Mouse (Mus musculus) cerebellum, postnatal 36 days (tissue): ENCODE results near the gene Erich3.

ENCODE experiments used
- DNase-seq, 2 experiments: peaks; one replicate each; pipeline ENCODE4 v3.0.0; 2021 to 2022; ENCODE audit warnings: mixed read lengths in 2 of 2

The Erich3 gene

DNA sequence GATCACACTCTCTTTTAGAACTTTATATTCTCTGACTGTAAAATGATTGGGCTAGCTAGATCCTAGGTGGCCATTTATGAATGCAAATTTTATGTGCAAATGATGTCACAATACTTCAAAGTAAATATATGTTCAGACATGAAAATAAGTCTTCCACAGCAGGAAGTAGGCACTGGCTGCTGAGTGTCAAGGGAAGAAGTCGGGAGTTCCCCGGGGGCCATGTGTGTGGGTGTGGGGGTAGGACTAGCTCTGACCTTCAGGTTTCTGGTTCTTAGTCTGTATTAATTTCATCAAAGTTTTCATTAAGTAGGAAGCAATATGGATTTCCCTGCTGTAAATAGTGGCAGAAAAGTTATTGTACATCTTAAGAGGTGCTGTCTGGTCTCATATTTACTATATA is 20.0 kb downstream of the Erich3 start:
- no peak for DNase-seq

DNA sequence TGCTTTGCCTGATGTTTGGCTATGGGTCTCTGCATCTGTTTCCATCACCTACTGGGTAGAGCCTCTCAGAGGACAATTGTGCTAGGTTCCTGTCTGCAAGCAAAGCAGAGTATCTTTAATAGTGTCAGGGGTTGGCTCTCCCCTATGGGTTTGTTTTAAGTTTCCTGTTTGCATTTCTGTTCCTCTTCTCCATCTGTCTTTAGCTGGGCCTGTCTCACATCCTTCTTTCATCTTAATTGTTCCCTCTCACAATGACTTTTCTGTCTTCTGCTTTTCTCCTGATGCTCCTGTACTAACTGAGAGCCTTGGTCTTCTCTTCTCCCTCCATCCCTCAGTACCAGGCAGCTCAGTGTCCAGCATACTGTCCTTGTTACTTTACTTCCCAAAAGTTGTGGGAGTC is 26.6 kb downstream of the Erich3 start:
- no peak for DNase-seq

GRCm38 (mm10) chr3:154691897-154692571 is 28.4 kb downstream of the Erich3 start:
- DNase-seq: peak; percentile 71 to 77

DNA sequence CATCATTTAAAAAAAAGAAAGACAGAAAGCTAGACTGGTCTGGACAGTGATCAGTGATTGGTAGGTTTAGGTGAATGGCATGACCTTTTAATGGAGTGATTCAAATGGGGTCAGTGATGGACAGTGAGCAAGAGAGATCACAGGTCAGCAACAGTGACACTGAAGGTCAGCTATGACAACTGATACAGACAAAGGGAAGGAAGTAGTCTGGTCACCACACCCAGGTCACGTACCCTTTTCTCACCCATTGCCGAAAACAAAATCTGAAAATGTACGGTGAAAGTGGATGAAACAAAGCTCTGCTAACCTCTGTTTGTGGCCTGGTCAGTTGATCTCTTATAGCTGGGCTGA is 28.9 kb downstream of the Erich3 start:
- DNase-seq: no peak

DNA sequence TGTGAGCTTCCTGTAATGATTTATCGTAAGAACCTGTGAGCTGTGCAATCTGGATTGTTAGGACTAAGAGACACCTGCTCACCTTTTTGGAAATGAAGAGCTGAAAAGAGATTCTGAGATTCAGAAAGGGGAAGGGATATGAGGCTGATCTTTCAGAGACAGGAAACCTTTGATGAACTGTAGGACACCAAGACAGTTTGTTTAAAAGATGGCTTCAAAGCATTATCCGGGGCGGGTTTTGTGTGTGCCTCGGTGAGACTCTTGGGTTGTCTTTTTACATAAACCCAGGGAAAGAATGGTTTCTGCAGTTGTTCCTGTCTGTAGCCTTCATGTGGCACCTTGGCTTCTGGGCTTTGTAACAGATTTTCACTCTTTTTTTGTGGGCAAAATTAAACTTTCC is 30.2 kb downstream of the Erich3 start:
- no peak for DNase-seq

- no peak for DNase-seq
Measured at GRCm38 (mm10) chr3:154696611-154697010, 33.0 kb downstream of the Erich3 start.

- no peak for DNase-seq
Measured at GRCm38 (mm10) chr3:154698907-154699306, 35.2 kb downstream of the Erich3 start.

DNA sequence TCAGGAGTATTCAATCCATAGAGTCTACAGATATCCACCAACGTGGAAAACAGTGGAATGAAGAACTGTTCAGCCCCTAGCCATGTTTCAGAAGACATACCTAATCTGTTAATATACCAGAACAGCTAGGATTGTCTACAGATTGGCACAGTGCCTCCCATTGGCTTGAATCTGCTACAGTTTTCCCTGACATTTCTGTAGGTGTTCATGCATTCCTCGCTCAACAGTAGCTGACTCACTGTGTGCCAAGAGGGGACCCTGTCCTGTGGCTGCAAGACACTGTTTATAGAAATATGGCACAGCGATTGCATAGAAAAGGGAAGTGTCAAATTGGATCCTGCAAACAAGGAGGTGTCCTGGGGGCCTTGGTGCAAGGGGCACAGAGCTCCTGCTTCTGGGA is 36.6 kb downstream of the Erich3 start:
- DNase-seq: no peak

- no peak for DNase-seq
Measured at GRCm38 (mm10) chr3:154700735-154701134, 37.1 kb downstream of the Erich3 start.

GRCm38 (mm10) chr3:154704755-154705154 is 41.1 kb downstream of the Erich3 start:
- DNase-seq: no peak

GRCm38 (mm10) chr3:154708150-154708549 is 44.5 kb downstream of the Erich3 start:
- no peak for DNase-seq

DNA sequence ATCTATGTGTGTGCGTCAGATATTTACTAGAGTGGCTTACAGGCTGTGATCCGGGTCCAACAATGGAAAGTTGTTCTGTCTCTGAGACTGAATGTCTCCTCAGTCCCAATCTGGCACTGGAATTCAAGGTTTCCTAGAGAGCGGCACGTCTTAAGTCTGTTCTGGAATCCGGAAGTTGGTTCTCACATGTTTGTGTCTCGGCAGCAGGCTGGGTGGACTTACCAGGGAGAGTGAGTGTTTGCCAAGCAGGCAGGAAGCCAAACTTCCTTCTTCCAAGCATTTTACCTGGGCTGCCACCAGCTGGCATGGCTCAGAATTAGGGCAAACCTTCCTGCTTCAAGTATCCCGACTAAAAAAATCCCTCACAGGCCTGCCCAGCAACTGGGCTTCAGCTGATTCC is 59.5 kb downstream of the Erich3 start:
- DNase-seq: peak; percentile 71 to 73

DNA sequence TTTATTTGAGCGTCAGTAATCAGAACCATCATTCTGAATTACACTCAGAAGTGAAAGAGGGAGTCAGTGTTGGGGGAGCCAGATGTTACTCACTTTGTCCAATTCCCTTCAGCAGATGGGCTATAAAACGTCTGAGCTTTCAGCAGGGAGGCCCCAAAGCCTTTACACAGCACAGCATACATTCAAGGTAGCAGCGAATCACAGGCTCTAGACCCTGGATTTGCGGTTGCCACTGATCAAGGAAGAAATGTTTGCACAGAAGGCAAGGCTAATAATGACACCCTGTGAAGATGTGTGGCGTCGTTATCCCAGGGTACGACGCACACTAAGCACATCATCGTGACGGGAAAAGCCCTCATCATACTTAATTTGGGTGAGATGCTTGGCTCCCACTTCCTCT is 67.8 kb downstream of the Erich3 start:
- no peak for DNase-seq

GRCm38 (mm10) chr3:154741496-154741895 is 77.8 kb downstream of the Erich3 start:
- DNase-seq: no peak

DNA sequence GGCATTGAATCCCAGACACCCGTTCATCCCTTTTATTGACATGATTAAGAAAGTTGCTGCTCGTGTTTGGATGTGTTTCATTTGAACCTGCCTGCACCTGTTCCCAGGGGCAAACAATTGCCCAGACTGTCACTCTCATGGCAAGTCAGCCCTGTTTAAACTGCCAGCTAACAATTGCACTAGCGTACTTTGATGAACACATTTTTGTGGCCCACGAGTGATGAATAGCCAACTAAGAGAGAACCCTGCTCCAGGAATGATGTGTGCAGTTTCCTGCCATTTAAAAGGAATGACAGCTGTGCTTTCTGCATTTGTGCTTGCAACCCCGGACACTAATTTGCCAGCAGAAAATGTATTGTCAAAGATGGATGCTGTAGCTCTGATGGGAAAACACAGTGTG is 79.3 kb downstream of the Erich3 start:
- DNase-seq: no peak

DNA sequence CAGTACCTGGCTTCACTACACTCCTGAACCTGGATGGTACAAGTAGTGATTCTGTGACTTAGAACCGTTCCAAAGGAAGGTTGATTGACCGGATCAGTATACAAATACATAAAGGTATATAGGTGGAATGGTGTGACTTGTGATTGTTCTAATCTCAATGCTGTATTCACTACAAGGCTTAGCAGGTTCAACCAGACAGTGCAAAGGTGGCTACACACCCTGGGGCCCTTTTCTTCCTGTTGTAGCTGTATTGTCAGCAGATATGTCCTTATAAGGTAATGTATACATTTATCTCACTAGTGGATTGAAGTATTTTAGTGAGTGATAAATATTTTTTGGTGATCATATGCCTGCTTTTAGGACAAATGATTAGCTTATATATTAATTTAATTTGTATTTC is 80.7 kb downstream of the Erich3 start:
- DNase-seq: no peak

DNA sequence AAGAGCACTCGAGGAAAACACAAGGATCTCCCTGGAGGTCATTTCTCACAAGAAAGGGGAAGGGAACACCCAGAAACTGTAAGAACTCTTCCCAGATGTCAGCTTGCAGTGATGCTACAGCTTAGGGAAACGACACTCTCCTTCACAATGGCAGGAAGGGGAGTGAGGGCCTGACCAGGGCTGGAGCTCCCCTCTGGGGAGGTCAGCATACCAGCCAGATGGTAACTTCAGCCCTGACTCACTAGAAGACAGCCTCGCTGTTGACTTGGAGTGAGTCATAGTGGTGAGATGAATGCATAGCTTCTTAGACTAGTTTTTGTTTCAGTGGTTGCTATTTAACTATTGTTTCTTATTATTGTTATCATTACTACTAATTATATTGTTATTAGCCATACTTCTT is 90.8 kb downstream of the Erich3 start:
- DNase-seq: no peak

DNA sequence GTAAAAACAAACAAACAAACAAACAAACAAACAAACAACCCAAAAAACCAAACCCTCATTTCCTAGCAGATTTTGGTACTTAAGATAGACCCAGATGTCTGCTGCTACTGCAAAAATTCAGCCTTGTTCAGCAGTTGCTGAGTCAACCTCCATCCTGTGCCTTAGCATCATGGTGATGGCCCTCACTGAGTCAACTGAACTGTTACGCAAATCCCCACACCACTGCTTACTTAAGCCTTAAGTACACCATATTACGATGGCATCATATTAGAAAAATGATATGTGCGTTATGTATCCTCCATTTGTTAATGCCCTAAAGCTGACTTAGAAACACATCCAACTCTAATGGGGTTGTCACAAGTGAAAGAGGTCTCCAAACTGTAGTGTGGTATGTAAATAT is 91.6 kb downstream of the Erich3 start:
- DNase-seq: no peak

GRCm38 (mm10) chr3:154758089-154758488 is 94.4 kb downstream of the Erich3 start:
- no peak for DNase-seq

DNA sequence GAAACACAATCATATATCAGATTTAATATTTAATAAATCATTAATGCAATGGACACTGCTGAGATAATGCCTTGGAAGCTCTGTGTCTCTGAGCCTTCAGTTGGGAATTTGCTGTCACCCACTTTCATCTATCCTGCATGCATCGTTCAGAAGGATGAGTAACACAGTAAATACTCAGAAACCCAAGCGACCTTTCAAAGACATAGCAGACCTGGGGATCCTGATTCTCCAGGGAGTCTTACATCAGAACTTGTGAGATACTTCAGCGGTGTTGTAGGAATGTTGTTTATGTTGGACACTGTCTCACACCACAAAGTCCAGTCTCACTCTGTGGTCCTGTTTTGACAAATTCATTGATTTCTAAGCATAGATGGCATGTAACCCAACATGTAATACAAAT is 97.4 kb downstream of the Erich3 start:
- no peak for DNase-seq

DNA sequence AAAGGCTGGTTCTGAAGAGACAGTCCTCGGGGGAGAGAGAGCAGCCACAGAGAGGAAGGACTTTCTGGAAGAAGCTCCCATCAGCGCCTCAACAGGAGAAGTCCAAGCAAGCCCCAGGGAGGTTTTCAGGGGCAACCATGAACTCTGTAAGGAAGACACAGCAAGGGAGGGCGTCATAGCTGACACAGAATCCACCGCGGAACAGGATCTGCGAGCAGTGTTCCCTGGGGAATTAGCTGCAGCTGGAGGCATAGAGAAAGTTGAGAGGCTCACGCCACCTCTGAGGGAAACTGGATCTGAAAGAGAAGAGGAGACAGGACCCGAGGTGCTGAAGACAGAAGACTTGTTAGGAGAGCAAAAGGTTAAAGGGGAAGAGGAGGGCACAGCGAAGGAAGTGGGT is 99.7 kb downstream of the Erich3 start:
- no peak for DNase-seq

DNA sequence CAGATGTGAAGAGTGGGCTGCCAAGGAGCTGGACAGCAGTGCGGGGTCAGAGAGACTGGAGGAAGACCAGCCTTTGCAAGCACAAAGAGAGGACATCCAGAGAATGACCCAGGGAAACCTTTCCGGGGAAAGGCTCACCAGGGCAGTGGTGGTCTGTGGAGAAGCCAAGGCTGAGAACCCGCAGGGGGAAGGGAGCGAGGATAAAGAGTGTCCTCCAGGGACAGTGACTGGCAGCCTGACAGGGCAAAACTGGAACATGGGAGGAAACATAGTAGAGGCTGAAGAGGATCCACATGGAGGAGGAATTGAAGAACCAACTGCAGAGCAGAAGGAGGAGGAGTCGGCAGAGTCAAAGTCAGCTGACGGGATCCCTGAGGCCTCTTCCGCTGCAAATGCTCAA is 100.5 kb downstream of the Erich3 start:
- DNase-seq: no peak

DNA sequence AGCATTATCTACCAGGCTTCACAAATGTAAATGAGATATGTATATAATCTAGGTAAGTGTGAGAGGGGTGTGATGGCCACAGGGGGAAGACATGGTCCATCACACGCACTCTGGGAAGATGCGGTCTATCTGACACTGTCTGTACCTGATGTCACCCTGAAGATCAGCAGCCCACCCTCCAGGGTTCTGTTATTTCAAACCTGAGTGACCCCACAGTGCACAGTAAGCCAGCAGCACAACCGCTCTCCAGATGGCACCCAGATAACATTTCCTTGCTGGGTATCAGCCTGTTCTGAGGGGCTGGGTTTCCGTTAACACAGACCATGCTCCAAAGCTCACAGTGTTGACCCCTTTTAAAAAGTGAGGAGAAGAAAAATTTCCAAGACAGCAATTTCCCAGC is 102.7 kb downstream of the Erich3 start:
- DNase-seq: no peak

DNA sequence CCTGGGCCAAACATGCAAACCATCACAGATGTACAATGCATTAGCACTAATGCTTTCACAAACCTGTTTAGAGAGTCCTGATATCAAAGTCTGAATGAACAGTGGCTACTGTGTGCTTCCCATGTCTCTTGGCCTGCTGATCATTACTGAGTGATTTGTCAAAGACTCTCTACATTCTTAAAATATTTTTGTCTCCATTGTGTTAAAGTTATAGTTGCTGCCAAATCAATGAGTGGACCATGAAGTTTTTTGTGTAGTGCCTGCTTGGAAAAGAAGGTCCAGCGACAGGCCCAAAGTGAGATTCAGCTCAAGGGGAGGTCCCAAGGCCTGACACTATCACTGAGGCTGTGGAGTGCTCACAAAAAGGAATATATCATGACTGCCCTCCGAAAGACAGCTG is 108.0 kb downstream of the Erich3 start:
- DNase-seq: no peak

DNA sequence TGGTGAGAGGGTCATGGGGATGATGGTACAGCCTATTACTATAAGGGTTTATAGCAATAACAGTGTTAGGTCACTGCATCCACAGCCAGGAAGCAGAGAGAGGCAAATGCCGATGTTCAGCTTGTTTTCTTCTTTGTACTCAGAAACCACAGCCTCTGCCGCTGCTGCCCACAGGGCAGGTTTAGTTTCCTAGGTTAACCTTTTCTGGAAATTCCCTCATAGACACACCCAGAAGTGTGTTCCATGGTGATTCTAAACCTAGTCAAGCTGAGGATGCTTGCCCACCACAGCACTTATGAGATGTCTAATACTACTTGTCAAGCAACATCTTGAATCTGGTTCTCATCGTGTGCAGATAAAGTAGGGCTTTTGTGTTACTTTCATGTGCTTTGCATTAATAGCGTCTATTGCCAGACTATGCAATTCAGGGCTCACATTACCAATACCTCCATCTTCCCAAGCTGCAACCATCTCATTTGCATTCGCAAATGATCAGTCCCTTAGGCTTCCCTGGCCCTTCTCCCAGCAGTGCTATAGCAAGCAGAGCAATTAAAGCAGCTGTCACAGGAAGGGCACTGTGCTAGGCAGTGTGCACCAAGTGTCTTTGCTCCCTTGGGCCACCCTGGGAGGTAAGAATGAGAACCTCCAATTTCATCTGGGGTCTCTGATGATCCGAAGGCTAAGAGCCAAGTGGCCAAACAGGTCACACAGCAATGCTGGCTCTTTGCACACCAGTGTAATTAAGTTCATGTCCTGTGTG is 115.4 kb downstream of the Erich3 start:
- no peak for DNase-seq
